Mouse (Mus musculus): ENCODE data around the gene Wwox. TPM values are rescaled to one million over a fixed set of nuclear protein-coding genes. Genes with fewer than 3 reads are reported as not detected.

Wwox gene
- polyA plus RNA-seq, 1 experiment from 2014 or later: 10.4 TPM

- H3K4me1 ChIP-seq (replicated peaks): peaks cover 49% of the 10 kb centered on the region
- no peak for ATAC-seq (ENCODE audit: insufficient number of reproducible peaks, low FRiP score)
- WGBS: 34% methylated on average over 10 of the region's 10 CpGs
- H3K4me3 ChIP-seq: no peak overlapping the region
- no peaks in the 10 kb centered on the region for H3K9me3 ChIP-seq (replicated peaks)
- H3K36me3 ChIP-seq: no peaks in the 10 kb centered on the region
- no peak overlapping the region for H3K9ac ChIP-seq
- H3K27ac ChIP-seq (ENCODE audit: poor library complexity, severe bottlenecking): peak overlapping the region; percentile 22; the same call in 1 of the 2 replicates
- no peak overlapping the region for H3K4me2 ChIP-seq
- H3K27me3 ChIP-seq (replicated peaks): no peaks in the 10 kb centered on the region
These were observed 338.0 kb downstream of the Wwox start for GRCm38 (mm10) chr8:114777271-114777980.

- Histone ChIP-seq H3K9ac (no peak overlapping the region), H3K4me1 (replicated peaks) (peaks cover 36% of the 10 kb centered on the region), H3K9me3 (replicated peaks) (no peaks in the 10 kb centered on the region), H3K27ac (ENCODE audit: poor library complexity, severe bottlenecking) (no peak overlapping the region), H3K27me3 (replicated peaks) (0 out of 2 replicates have a peak, but pooled peaks cover 3% of the 10 kb centered on the region), H3K4me3 (no peak overlapping the region), H3K4me2 (no peak overlapping the region), H3K36me3 (no peaks in the 10 kb centered on the region)
- 80% methylated on average over 9 of the region's 9 CpGs for WGBS
- no peak for ATAC-seq (ENCODE audit: insufficient number of reproducible peaks, low FRiP score)
These were observed 339.5 kb downstream of the Wwox start for GRCm38 (mm10) chr8:114779002-114779401.

GRCm38 (mm10) chr8:114783321-114783720 lies 343.9 kb downstream of the Wwox start:
- Histone ChIP-seq H3K36me3 (no peaks in the 10 kb centered on the region), H3K9ac (no peak overlapping the region), H3K27ac (ENCODE audit: poor library complexity, severe bottlenecking) (no peak overlapping the region), H3K4me3 (no peak overlapping the region), H3K4me1 (replicated peaks) (peaks cover 2% of the 10 kb centered on the region; the same call in 1 of the 2 replicates), H3K9me3 (replicated peaks) (no peaks in the 10 kb centered on the region), H3K27me3 (replicated peaks) (0 out of 2 replicates have a peak, but pooled peaks cover 3% of the 10 kb centered on the region), H3K4me2 (no peak overlapping the region)
- 81% methylated on average over 8 of the region's 8 CpGs for WGBS
- ATAC-seq (ENCODE audit: insufficient number of reproducible peaks, low FRiP score): no peak

- Histone ChIP-seq H3K4me2 (no peak overlapping the region), H3K9ac (no peak overlapping the region), H3K4me1 (replicated peaks) (no peaks in the 10 kb centered on the region), H3K27ac (ENCODE audit: poor library complexity, severe bottlenecking) (no peak overlapping the region), H3K36me3 (no peaks in the 10 kb centered on the region), H3K27me3 (replicated peaks) (0 out of 2 replicates have a peak, but pooled peaks cover 3% of the 10 kb centered on the region), H3K4me3 (no peak overlapping the region), H3K9me3 (replicated peaks) (no peaks in the 10 kb centered on the region)
- ATAC-seq (ENCODE audit: insufficient number of reproducible peaks, low FRiP score): no peak
- 84% methylated on average over 11 of the region's 11 CpGs for WGBS
These were observed 346.4 kb downstream of the Wwox start for GRCm38 (mm10) chr8:114785834-114786233.

GRCm38 (mm10) chr8:114789616-114790015 lies 350.2 kb downstream of the Wwox start:
- Histone ChIP-seq H3K27me3 (replicated peaks) (no peaks in the 10 kb centered on the region), H3K9me3 (replicated peaks) (no peaks in the 10 kb centered on the region), H3K36me3 (no peaks in the 10 kb centered on the region), H3K4me2 (no peak overlapping the region), H3K9ac (no peak overlapping the region), H3K4me1 (replicated peaks) (no peaks in the 10 kb centered on the region), H3K4me3 (no peak overlapping the region), H3K27ac (ENCODE audit: poor library complexity, severe bottlenecking) (no peak overlapping the region)
- no peak for ATAC-seq (ENCODE audit: insufficient number of reproducible peaks, low FRiP score)
- WGBS: 85% methylated on average over 7 of the region's 7 CpGs

GRCm38 (mm10) chr8:114790754-114791153 lies 351.3 kb downstream of the Wwox start:
- no peaks in the 10 kb centered on the region for H3K36me3 ChIP-seq

GRCm38 (mm10) chr8:114793682-114794081 lies 354.2 kb downstream of the Wwox start:
- H3K4me2 ChIP-seq: no peak overlapping the region
- ATAC-seq (ENCODE audit: insufficient number of reproducible peaks, low FRiP score): no peak
- 81% methylated on average over 9 of the region's 9 CpGs for WGBS
- H3K9me3 ChIP-seq (replicated peaks): no peaks in the 10 kb centered on the region
- H3K27me3 ChIP-seq (replicated peaks): no peaks in the 10 kb centered on the region
- no peak overlapping the region for H3K27ac ChIP-seq (ENCODE audit: poor library complexity, severe bottlenecking)
- H3K4me3 ChIP-seq: no peak overlapping the region
- H3K4me1 ChIP-seq (replicated peaks): no peaks in the 10 kb centered on the region
- no peaks in the 10 kb centered on the region for H3K36me3 ChIP-seq
- H3K9ac ChIP-seq: no peak overlapping the region

More at GRCm38 (mm10) chr8:114790754-114791153, 351.3 kb downstream of the Wwox start:
- 79% methylated on average over 7 of the region's 7 CpGs for WGBS
- Histone ChIP-seq H3K27me3 (replicated peaks) (no peaks in the 10 kb centered on the region), H3K9me3 (replicated peaks) (no peaks in the 10 kb centered on the region), H3K27ac (ENCODE audit: poor library complexity, severe bottlenecking) (no peak overlapping the region), H3K4me1 (replicated peaks) (no peaks in the 10 kb centered on the region), H3K4me2 (no peak overlapping the region), H3K4me3 (no peak overlapping the region), H3K9ac (no peak overlapping the region)
- no peak for ATAC-seq (ENCODE audit: insufficient number of reproducible peaks, low FRiP score)

GRCm38 (mm10) chr8:114801428-114802134 lies 362.1 kb downstream of the Wwox start:
- WGBS: 46% methylated on average over 7 of the region's 7 CpGs
- Histone ChIP-seq H3K4me1 (replicated peaks) (peaks cover 20% of the 10 kb centered on the region), H3K4me2 (no peak overlapping the region), H3K27ac (ENCODE audit: poor library complexity, severe bottlenecking) (no peak overlapping the region), H3K4me3 (no peak overlapping the region), H3K36me3 (no peaks in the 10 kb centered on the region), H3K9ac (no peak overlapping the region), H3K9me3 (replicated peaks) (no peaks in the 10 kb centered on the region), H3K27me3 (replicated peaks) (no peaks in the 10 kb centered on the region)
- peak; percentile 45; the same call in 1 of the 2 replicates for ATAC-seq (ENCODE audit: insufficient number of reproducible peaks, low FRiP score)

GRCm38 (mm10) chr8:114803113-114803512 lies 363.7 kb downstream of the Wwox start:
- H3K9me3 ChIP-seq (replicated peaks): no peaks in the 10 kb centered on the region
- peaks cover 20% of the 10 kb centered on the region for H3K4me1 ChIP-seq (replicated peaks)
- no peak overlapping the region for H3K4me2 ChIP-seq
- no peak overlapping the region for H3K4me3 ChIP-seq
- H3K27ac ChIP-seq (ENCODE audit: poor library complexity, severe bottlenecking): 0 out of 2 replicates have a peak overlapping the region, but pooled peaks have one; percentile 0
- H3K9ac ChIP-seq: no peak overlapping the region
- no peaks in the 10 kb centered on the region for H3K27me3 ChIP-seq (replicated peaks)
- no peak for ATAC-seq (ENCODE audit: insufficient number of reproducible peaks, low FRiP score)
- no peaks in the 10 kb centered on the region for H3K36me3 ChIP-seq
- WGBS: 51% methylated on average over 5 of the region's 5 CpGs

GRCm38 (mm10) chr8:114806826-114807420 lies 367.5 kb downstream of the Wwox start:
- WGBS: 89% methylated on average over 9 of the region's 9 CpGs
- Histone ChIP-seq H3K27ac (ENCODE audit: poor library complexity, severe bottlenecking) (no peak overlapping the region), H3K4me3 (no peak overlapping the region), H3K9ac (no peak overlapping the region), H3K9me3 (replicated peaks) (peaks cover 6% of the 10 kb centered on the region; the same call in 1 of the 2 replicates), H3K4me1 (replicated peaks) (peaks cover 13% of the 10 kb centered on the region), H3K27me3 (replicated peaks) (no peaks in the 10 kb centered on the region), H3K4me2 (no peak overlapping the region), H3K36me3 (no peaks in the 10 kb centered on the region)
- ATAC-seq (ENCODE audit: insufficient number of reproducible peaks, low FRiP score): no peak
